Mouse (Mus musculus): Measurements from ENCODE around the gene Rnf19b. TPM values are rescaled to one million over a fixed set of nuclear protein-coding genes. Genes with fewer than 3 reads are reported as not detected.

Rnf19b gene
- polyA plus RNA-seq, 2 experiments from 2014 or later = 10.2 to 17.1 TPM

- ATAC-seq = no peak
These were observed 21.1 kb downstream of the Rnf19b start for GRCm38 (mm10) chr4:129079126-129079525.

- ATAC-seq = no peak
These were observed 23.0 kb downstream of the Rnf19b start for GRCm38 (mm10) chr4:129081041-129081440.

- ATAC-seq = no peak
These were observed 23.4 kb downstream of the Rnf19b start for GRCm38 (mm10) chr4:129081512-129081911.

GRCm38 (mm10) chr4:129081939-129082338, 23.9 kb downstream of the Rnf19b start:
- no peak for ATAC-seq

- ATAC-seq = peak; percentile 92
These were observed 24.5 kb downstream of the Rnf19b start for GRCm38 (mm10) chr4:129082379-129083115.

- no peak for ATAC-seq
These were observed 26.8 kb downstream of the Rnf19b start for GRCm38 (mm10) chr4:129084896-129085295.

GRCm38 (mm10) chr4:129086078-129086477, 28.0 kb downstream of the Rnf19b start:
- peak; percentile 67 for ATAC-seq

GRCm38 (mm10) chr4:129087850-129088249, 29.8 kb downstream of the Rnf19b start:
- ATAC-seq = no peak

- no peak for ATAC-seq
These were observed 37.2 kb downstream of the Rnf19b start for GRCm38 (mm10) chr4:129095276-129095675.

- no peak for ATAC-seq
These were observed 38.9 kb downstream of the Rnf19b start for GRCm38 (mm10) chr4:129097006-129097405.

- ATAC-seq = no peak
These were observed 44.2 kb downstream of the Rnf19b start for GRCm38 (mm10) chr4:129102133-129102829.

- no peak for ATAC-seq
These were observed 47.3 kb downstream of the Rnf19b start, which contains the start of gene Tmem54 for GRCm38 (mm10) chr4:129105356-129105755. Tmem54 (plus strand) TSS chr4:129105548.

- ATAC-seq = no peak
These were observed 48.0 kb downstream of the Rnf19b start for GRCm38 (mm10) chr4:129106073-129106472.

GRCm38 (mm10) chr4:129107348-129107899, 49.4 kb downstream of the Rnf19b start:
- ATAC-seq = no peak

GRCm38 (mm10) chr4:129108624-129109023, 50.6 kb downstream of the Rnf19b start:
- no peak for ATAC-seq

GRCm38 (mm10) chr4:129110804-129111203, 52.7 kb downstream of the Rnf19b start:
- ATAC-seq = no peak

GRCm38 (mm10) chr4:129111350-129111749, 53.3 kb downstream of the Rnf19b start:
- no peak for ATAC-seq

- no peak for ATAC-seq
These were observed 54.2 kb downstream of the Rnf19b start for GRCm38 (mm10) chr4:129112231-129112630.

GRCm38 (mm10) chr4:129113083-129113988, 55.3 kb downstream of the Rnf19b start:
- ATAC-seq = no peak

GRCm38 (mm10) chr4:129116703-129117102, 58.6 kb downstream of the Rnf19b start:
- no peak for ATAC-seq

- ATAC-seq = no peak
These were observed 59.8 kb downstream of the Rnf19b start for GRCm38 (mm10) chr4:129117720-129118510.

- no peak for ATAC-seq
These were observed 61.6 kb downstream of the Rnf19b start for GRCm38 (mm10) chr4:129119708-129120107.
